Mouse (Mus musculus) heart, embryonic 16.5 days (tissue): ENCODE results near the gene Arhgef19. TPM values are rescaled to one million over a fixed set of nuclear protein-coding genes. Genes with fewer than 3 reads are reported as not detected.

Experiments used
- ATAC-seq: fragments of 200-750 bp; cut with Nextera tagmentation; replicated peaks from 2 replicates; pipeline ENCODE4 v1.8.0; 2017; ENCODE audit warnings: moderate number of reproducible peaks; ENCODE audit not compliant: insufficient read depth, low FRiP score; ENCODE audit errors: extremely low read depth
- H3K27ac ChIP-seq: fragments of 300-500 bp; sonication (generic); 2 replicates; pipeline ENCODE4 v1.5.1; 2014; ENCODE audit warnings: mild to moderate bottlenecking, low read length, control low read depth, moderate library complexity
- H3K27me3 ChIP-seq: fragments of 300-500 bp; sonication (generic); 2 replicates; pipeline ENCODE4 v1.6.1; 2014; ENCODE audit warnings: low read length, mixed read lengths; ENCODE audit not compliant: control insufficient read depth, insufficient read depth
- H3K36me3 ChIP-seq: fragments of 300-500 bp; sonication (generic); 2 replicates; pipeline ENCODE4 v1.6.1; 2014; ENCODE audit not compliant: control insufficient read depth, insufficient read depth
- H3K4me1 ChIP-seq: fragments of 300-500 bp; sonication (generic); 2 replicates; pipeline ENCODE4 v1.6.1; 2014; ENCODE audit warnings: low read length, mixed read lengths; ENCODE audit not compliant: control insufficient read depth, insufficient read depth
- H3K4me2 ChIP-seq: fragments of 300-500 bp; sonication (generic); 2 replicates; pipeline ENCODE4 v1.6.1; 2014; ENCODE audit warnings: low read depth, mild to moderate bottlenecking, control low read depth, low read length
- H3K4me3 ChIP-seq: fragments of 300-500 bp; sonication (generic); 2 replicates; pipeline ENCODE4 v1.5.1; 2014; ENCODE audit warnings: mild to moderate bottlenecking, control low read depth, low read length
- H3K9ac ChIP-seq: fragments of 300-500 bp; sonication (generic); 2 replicates; pipeline ENCODE4 v1.6.1; 2014; ENCODE audit warnings: low read length, control low read depth
- H3K9me3 ChIP-seq: fragments of 300-500 bp; sonication (generic); replicated peaks from 2 replicates; pipeline ENCODE4 v1.6.1; 2016; ENCODE audit warnings: low read length; ENCODE audit not compliant: control insufficient read depth
- WGBS: fragments of 180-500 bp; shearing (Covaris S2); extraction: QIAGEN DNeasy Blood & Tissue Kit; methylation state at CpG from one replicate; pipeline ENCODE4 v1.1.7; 2014; 5-methylcytosine and 5-hydroxymethylcytosine counted together
- polyA plus RNA-seq: library from polyadenylated mRNA; unstranded; fragments of >200 nt; fragmentation: Nextera tagmentation; extraction: Ambion mirVana; gene quantifications from 2 replicates; pipeline ENCODE4 v1.2.1, GENCODE M21; 2015

Arhgef19 gene
- polyA plus RNA-seq, 1 experiment from 2014 or later, result 2.3 TPM

DNA sequence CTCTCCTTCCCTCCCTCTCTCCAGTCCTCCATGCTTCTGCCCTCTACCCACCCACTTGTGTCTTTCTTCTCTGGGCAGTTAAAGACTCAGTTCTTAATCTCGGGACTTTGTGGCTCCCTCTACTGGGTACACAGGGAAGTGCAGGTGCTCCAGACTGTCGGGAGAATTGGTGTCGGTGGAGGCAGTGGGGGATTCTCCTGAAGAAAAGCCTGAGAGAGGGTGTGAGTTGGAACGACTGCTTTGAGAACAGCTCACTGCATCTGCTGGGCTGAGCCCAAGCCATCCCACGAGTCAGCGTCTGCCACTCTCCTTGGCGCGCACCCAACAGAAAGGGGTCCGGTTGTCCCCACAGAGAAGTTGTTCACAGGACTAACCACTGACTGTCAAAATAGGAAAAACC is 28.5 kb downstream of the Arhgef19 start:
- H3K9ac ChIP-seq, result no peak overlapping the region
- H3K27me3 ChIP-seq, result 0 out of 2 replicates have a peak, but pooled peaks cover 2% of the 10 kb centered on the region
- no peak overlapping the region for H3K4me2 ChIP-seq
- no peak overlapping the region for H3K4me3 ChIP-seq
- H3K36me3 ChIP-seq, result no peaks in the 10 kb centered on the region
- 31% methylated on average over 9 of the region's 9 CpGs for WGBS
- no peak for ATAC-seq
- H3K27ac ChIP-seq, result no peak overlapping the region
- H3K4me1 ChIP-seq, result no peaks in the 10 kb centered on the region
- peaks cover 4% of the 10 kb centered on the region; the same call in 1 of the 2 replicates for H3K9me3 ChIP-seq

DNA sequence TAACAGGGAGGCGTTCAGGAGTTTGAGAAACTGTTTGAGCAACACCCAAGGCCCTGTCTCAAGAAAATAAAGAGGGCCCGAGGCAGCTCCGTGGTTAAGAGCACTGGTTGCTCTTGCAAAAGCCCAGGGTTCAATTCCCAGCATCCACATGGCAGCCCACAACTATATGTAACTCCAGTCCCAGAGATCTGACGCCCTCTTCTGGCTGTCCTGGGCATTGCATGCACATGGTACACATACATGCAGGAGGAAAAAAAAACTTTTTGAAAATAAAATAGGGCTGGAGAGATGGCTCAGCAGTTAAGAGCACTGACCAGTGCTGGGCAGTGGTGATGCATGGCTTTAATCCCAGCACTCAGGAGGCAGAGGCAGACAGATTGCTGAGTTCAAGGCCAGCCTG is 29.1 kb downstream of the Arhgef19 start:
- ATAC-seq, result no peak
- no peaks in the 10 kb centered on the region for H3K36me3 ChIP-seq
- no peak overlapping the region for H3K4me2 ChIP-seq
- H3K27ac ChIP-seq, result no peak overlapping the region
- 70% methylated on average over 4 of the region's 4 CpGs for WGBS
- H3K9ac ChIP-seq, result no peak overlapping the region
- peaks cover 4% of the 10 kb centered on the region; the same call in 1 of the 2 replicates for H3K9me3 ChIP-seq
- H3K4me1 ChIP-seq, result peaks cover 4% of the 10 kb centered on the region; the same call in 1 of the 2 replicates
- 0 out of 2 replicates have a peak, but pooled peaks cover 3% of the 10 kb centered on the region for H3K27me3 ChIP-seq
- no peak overlapping the region for H3K4me3 ChIP-seq

DNA sequence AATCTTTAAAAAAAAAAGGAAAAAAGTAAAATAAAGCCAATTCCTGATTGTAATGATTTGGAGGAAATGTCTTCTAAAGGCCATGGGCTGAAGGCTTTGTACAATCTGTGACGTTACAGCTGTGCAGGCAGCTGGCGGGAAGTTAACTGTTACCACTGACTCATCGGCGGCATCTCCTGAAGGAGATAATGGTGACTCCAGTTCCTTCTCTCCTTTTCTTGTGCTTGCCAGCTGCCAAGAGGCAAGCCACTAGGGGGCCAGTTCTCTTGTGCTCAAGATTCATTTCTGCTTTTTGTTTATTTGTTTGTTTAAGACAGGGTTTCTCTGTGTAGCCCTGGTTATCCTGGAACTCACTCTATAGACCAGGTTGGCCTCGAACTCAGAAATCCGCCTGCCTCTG is 29.8 kb downstream of the Arhgef19 start:
- Histone ChIP-seq H3K4me3 (no peak overlapping the region), H3K4me2 (no peak overlapping the region), H3K27ac (no peak overlapping the region), H3K36me3 (no peaks in the 10 kb centered on the region), H3K9me3 (peaks cover 4% of the 10 kb centered on the region; the same call in 1 of the 2 replicates), H3K9ac (no peak overlapping the region), H3K4me1 (peaks cover 6% of the 10 kb centered on the region; the same call in 1 of the 2 replicates), H3K27me3 (0 out of 2 replicates have a peak, but pooled peaks cover 3% of the 10 kb centered on the region)
- WGBS, result 64% methylated on average over 6 of the region's 6 CpGs
- ATAC-seq, result no peak

DNA sequence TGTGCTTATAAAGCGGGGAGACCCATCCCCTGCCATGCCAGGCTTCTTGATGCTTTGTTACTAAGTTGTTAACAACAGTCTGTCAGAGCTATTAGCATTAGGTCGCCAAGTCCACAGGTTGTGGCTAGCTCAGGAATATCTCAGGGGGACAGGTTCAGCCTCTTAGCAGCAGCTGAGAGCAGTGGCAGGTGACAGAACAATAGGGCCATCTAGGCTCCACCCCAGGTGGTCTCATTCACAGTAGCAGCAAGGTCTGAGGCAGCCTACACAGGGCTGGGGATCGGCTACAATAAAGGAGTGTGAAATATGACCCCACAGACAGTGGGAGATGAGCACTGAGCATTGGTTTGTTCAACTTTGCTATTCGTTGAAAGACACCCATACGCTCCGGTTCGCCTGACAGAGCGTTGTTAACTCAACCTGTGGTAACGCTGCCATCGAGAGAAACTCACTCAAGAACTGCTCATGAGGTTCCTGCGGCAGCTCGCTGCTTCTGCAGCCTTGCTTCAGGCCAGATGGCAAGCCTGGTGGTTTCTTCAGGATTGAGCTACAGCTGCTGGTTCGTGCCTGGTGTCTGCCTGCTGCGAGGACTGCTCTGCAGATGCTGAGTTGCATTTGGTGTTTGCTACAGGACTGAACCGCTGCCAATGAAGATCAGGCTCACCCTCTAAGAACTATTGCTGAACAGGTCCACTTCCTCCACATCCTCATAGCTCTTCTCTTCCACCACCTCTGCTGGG is 31.1 kb downstream of the Arhgef19 start:
- H3K27me3 ChIP-seq, result 0 out of 2 replicates have a peak, but pooled peaks cover 3% of the 10 kb centered on the region
- H3K9me3 ChIP-seq, result peaks cover 4% of the 10 kb centered on the region; the same call in 1 of the 2 replicates
- no peaks in the 10 kb centered on the region for H3K36me3 ChIP-seq
- H3K9ac ChIP-seq, result no peak overlapping the region
- H3K4me3 ChIP-seq, result no peak overlapping the region
- peaks cover 10% of the 10 kb centered on the region; the same call in 1 of the 2 replicates for H3K4me1 ChIP-seq
- ATAC-seq, result no peak
- no peak overlapping the region for H3K4me2 ChIP-seq
- WGBS, result 67% methylated on average over 15 of the region's 15 CpGs
- H3K27ac ChIP-seq, result no peak overlapping the region

DNA sequence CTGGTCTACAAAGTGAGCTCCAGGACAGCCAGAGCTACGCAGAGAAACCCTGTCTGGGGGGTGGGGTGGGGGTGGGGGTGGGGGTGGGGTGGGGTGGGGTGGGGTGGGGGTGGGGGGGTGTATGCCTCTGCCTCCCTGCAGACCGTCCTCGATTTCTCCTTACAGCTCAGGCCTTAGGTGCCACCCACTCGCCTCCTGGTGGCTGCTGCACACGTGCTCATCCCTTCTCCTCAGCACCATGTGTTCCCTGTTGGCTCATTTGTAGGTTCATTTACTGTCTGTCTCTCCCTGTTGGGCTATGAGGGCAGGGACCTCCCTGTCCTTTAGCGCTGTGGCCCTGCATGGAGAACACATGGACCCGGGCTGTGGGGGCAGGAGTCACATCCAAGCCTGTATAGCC is 31.9 kb downstream of the Arhgef19 start:
- Histone ChIP-seq H3K4me1 (peaks cover 10% of the 10 kb centered on the region; the same call in 1 of the 2 replicates), H3K27me3 (0 out of 2 replicates have a peak, but pooled peaks cover 6% of the 10 kb centered on the region), H3K4me3 (no peak overlapping the region), H3K9me3 (peaks cover 1% of the 10 kb centered on the region; the same call in 1 of the 2 replicates), H3K27ac (no peak overlapping the region), H3K36me3 (no peaks in the 10 kb centered on the region), H3K9ac (no peak overlapping the region), H3K4me2 (no peak overlapping the region)
- ATAC-seq, result no peak
- 77% methylated on average over 7 of the region's 7 CpGs for WGBS

DNA sequence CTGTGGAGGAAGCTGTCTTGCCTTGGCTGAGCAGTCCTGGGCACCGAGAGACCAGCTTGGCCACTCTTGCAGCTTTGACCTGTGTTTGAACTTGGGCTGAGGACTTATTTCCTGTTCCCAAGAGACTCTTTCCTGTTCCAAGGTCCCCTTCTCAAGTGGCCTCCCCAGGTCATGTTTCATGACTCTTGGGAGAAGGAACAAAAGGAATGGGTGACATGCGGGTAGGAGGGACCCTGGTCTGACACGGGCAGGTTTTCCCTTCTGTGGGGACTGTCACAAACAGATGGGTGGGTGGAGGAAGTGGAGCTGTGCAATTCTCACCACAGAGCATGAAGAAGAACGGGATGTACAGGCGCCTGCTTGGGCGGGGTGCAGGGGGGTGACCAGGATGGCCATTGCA is 32.4 kb downstream of the Arhgef19 start:
- WGBS, result 63% methylated on average over 6 of the region's 6 CpGs
- 0 out of 2 replicates have a peak, but pooled peaks cover 6% of the 10 kb centered on the region for H3K27me3 ChIP-seq
- no peaks in the 10 kb centered on the region; the same call in 1 of the 2 replicates for H3K9me3 ChIP-seq
- no peak overlapping the region for H3K27ac ChIP-seq
- H3K36me3 ChIP-seq, result no peaks in the 10 kb centered on the region
- ATAC-seq, result no peak
- H3K4me2 ChIP-seq, result no peak overlapping the region
- no peak overlapping the region for H3K9ac ChIP-seq
- H3K4me1 ChIP-seq, result peaks cover 10% of the 10 kb centered on the region; the same call in 1 of the 2 replicates
- no peak overlapping the region for H3K4me3 ChIP-seq

DNA sequence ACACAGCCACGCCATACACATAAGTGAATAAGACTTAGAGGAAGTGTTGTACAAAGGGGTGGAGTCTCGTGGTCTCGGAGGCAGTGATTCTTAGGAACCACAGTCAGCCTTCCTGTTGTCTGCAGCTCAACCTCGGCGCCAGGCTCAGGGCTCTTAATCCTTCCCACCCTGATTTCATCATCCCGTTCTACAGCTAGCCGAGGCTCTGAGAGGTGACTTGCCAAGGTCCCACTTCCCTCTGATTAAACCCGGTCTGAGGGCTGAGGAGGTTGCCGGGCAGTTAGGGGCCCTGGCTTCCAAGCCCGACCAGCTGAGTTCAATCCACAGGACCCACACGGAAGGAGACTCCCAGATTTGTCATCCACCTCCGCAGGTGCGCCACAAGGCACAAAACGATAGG is 33.6 kb downstream of the Arhgef19 start:
- Histone ChIP-seq H3K4me3 (peak overlapping the region; percentile 26), H3K27ac (no peak overlapping the region), H3K9ac (peak overlapping the region; percentile 47; the same call in 1 of the 2 replicates), H3K36me3 (no peaks in the 10 kb centered on the region), H3K4me1 (peaks cover 14% of the 10 kb centered on the region; the same call in 1 of the 2 replicates), H3K27me3 (0 out of 2 replicates have a peak, but pooled peaks cover 6% of the 10 kb centered on the region), H3K9me3 (no peaks in the 10 kb centered on the region; the same call in 1 of the 2 replicates), H3K4me2 (peak overlapping the region; percentile 56)
- no peak for ATAC-seq
- 14% methylated on average over 14 of the region's 14 CpGs for WGBS

DNA sequence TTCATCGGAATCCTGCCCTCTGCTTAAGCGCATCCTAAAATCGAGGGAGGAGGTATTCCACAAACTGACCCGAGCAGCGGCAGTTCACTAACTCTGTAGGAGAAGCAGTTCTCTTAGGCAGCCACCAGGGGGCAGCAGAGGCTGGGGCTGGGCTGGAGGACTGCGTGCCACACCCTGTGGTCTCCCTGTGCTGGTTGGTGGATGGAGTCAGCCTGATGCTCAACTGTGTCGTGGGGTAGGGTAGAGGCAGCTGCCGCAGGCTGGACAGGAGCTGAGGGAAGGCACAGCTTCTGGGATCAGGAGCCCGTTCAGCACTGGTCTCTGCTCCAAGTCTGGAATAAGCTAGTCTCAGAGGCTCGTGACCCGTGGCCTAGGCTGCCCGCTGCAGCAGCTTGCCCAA is 34.0 kb downstream of the Arhgef19 start:
- peak overlapping the region; percentile 47; the same call in 1 of the 2 replicates for H3K9ac ChIP-seq
- 21% methylated on average over 12 of the region's 12 CpGs for WGBS
- H3K27ac ChIP-seq, result no peak overlapping the region
- ATAC-seq, result peak; percentile 74
- peaks cover 16% of the 10 kb centered on the region; the same call in 1 of the 2 replicates for H3K4me1 ChIP-seq
- H3K4me3 ChIP-seq, result peak overlapping the region; percentile 26
- peak overlapping the region; percentile 56 for H3K4me2 ChIP-seq
- 0 out of 2 replicates have a peak, but pooled peaks cover 6% of the 10 kb centered on the region for H3K27me3 ChIP-seq
- H3K36me3 ChIP-seq, result no peaks in the 10 kb centered on the region
- no peaks in the 10 kb centered on the region; the same call in 1 of the 2 replicates for H3K9me3 ChIP-seq
